Mouse (Mus musculus): ENCODE data around the gene Tprn. TPM values are rescaled to one million over a fixed set of nuclear protein-coding genes. Genes with fewer than 3 reads are reported as not detected.

The Tprn gene
- polyA plus RNA-seq, 1 experiment from 2014 or later, result 5.3 TPM

- no peaks in the 10 kb centered on the region for H3K27me3 ChIP-seq (ENCODE audit: insufficient read depth, low read length)
- DNase-seq (no peak), ATAC-seq (no peak)
- peaks cover 6% of the 10 kb centered on the region for H3K36me3 ChIP-seq (replicated peaks; ENCODE audit: insufficient read depth, low read length)
- H3K4me1 ChIP-seq (ENCODE audit: insufficient read depth), result peaks cover 19% of the 10 kb centered on the region
- H3K27ac ChIP-seq (ENCODE audit: low read depth), result no peak overlapping the region
- TF ChIP-seq CTCF (IDR thresholded peaks at IDR 0.05; ENCODE audit: low read depth) (no peak), EP300 (IDR thresholded peaks at IDR 0.05; ENCODE audit: low read depth) (no peak)
- H3K9me3 ChIP-seq (ENCODE audit: low read length), result no peaks in the 10 kb centered on the region
- no peak overlapping the region for H3K4me3 ChIP-seq (ENCODE audit: low read depth, low read length)
- no peak overlapping the region for H3K4me2 ChIP-seq (ENCODE audit: low read depth, low read length)
- WGBS (ENCODE audit: insufficient replicate concordance), result 85% methylated on average over 4 of the region's 4 CpGs
- H3K9ac ChIP-seq (replicated peaks), result no peak overlapping the region
These were observed 35.0 kb upstream of the Tprn start for GRCm38 (mm10) chr2:25227406-25227805.

DNA sequence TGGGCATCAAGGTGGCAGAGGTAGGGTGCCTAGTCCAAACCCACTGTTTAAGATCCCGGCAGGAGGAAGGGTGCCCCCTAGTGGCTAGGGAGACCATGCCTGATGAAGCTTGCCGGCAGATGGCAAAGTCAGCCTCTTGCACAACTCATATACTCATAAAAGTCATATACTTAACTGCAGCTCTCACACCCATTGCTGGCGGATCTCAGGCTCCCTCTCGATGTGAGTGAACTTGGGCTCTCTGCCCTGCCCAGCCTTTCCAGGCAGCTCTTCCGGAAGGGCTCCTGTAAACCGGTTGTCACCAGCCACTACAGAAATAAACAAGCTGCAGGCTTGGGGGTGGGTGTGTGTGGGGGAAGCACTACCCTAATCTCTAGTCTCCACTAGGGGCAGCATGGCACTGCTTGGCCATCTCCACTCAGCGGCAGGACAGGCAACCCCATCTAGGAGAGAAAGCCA lies 34.0 kb upstream of the Tprn start:
- Histone ChIP-seq H3K27me3 (ENCODE audit: insufficient read depth, low read length) (no peaks in the 10 kb centered on the region), H3K27ac (ENCODE audit: low read depth) (peak overlapping the region; percentile 74), H3K36me3 (replicated peaks; ENCODE audit: insufficient read depth, low read length) (peaks cover 2% of the 10 kb centered on the region), H3K9ac (replicated peaks) (peak overlapping the region; percentile 52; the same call in 1 of the 2 replicates), H3K4me3 (ENCODE audit: low read depth, low read length) (peak overlapping the region; percentile 44), H3K4me2 (ENCODE audit: low read depth, low read length) (peak overlapping the region; percentile 62), H3K4me1 (ENCODE audit: insufficient read depth) (peaks cover 15% of the 10 kb centered on the region), H3K9me3 (ENCODE audit: low read length) (no peaks in the 10 kb centered on the region)
- 0% methylated on average over 7 of the region's 7 CpGs for WGBS (ENCODE audit: insufficient replicate concordance)
- peak; percentile 89 for DNase-seq
- ATAC-seq, result peak; percentile 18
- TF ChIP-seq CTCF (IDR thresholded peaks at IDR 0.05; ENCODE audit: low read depth) (peak; percentile 86), EP300 (IDR thresholded peaks at IDR 0.05; ENCODE audit: low read depth) (peak; percentile 75)

DNA sequence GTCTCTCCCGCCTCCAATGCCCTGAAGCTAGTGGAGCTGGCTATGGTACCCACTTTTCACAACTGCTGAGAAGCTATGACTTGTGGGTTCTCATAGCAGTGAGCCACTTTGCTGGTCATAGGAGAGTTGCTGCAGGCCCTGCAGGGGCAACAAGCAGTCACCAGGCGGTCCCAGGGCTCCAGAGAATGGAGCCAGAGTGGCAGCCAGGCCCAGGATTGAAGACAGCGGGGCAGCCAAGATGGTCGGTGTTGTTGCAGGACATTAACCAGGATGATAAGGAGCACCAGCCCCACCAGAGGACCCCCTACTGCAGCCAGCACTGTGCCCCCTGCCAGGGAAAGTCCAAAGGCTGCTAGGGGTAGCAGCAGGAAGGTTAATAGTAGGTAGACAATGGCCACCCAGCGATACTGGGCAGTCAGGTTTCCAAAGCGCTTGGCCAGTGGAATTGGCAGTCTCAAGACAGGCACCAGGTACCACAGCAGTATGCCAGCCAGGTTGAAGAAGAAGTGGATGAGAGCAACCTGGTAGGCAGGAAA lies 33.4 kb upstream of the Tprn start:
- no peaks in the 10 kb centered on the region for H3K9me3 ChIP-seq (ENCODE audit: low read length)
- peak overlapping the region; percentile 74; the same call in 1 of the 2 replicates for H3K27ac ChIP-seq (ENCODE audit: low read depth)
- no peak overlapping the region for H3K9ac ChIP-seq (replicated peaks)
- no peak overlapping the region for H3K4me3 ChIP-seq (ENCODE audit: low read depth, low read length)
- no peaks in the 10 kb centered on the region for H3K27me3 ChIP-seq (ENCODE audit: insufficient read depth, low read length)
- TF ChIP-seq CTCF (IDR thresholded peaks at IDR 0.05; ENCODE audit: low read depth), result no peak
- H3K4me2 ChIP-seq (ENCODE audit: low read depth, low read length), result peak overlapping the region; percentile 62
- WGBS (ENCODE audit: insufficient replicate concordance), result 64% methylated on average over 6 of the region's 6 CpGs
- H3K4me1 ChIP-seq (ENCODE audit: insufficient read depth), result peaks cover 13% of the 10 kb centered on the region
- no peak for DNase-seq
- H3K36me3 ChIP-seq (replicated peaks; ENCODE audit: insufficient read depth, low read length), result no peaks in the 10 kb centered on the region
- no peak for ATAC-seq

GRCm38 (mm10) chr2:25229582-25229981 lies 32.8 kb upstream of the Tprn start:
- ATAC-seq, result no peak

DNA sequence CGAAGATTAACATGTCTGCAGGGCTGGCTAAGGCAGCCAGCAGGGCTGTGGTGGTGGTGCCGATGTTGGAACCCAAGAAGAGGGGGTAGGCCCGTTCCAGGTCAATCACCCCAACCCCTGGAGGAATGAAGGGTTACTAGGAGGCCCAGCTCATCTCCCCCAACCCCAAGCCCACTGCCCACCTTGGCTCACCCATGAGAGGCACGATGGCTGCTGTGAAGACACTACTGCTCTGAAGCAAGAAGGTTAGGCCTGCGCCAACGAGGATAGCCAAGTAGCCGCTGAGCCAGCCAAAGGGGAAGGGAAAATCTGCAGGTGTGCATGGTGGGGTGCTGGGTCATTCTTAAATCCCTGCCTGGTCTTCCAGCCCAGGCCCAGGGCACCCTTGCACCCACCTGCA lies 31.8 kb upstream of the Tprn start:
- Histone ChIP-seq H3K36me3 (replicated peaks; ENCODE audit: insufficient read depth, low read length) (no peaks in the 10 kb centered on the region), H3K9me3 (ENCODE audit: low read length) (no peaks in the 10 kb centered on the region), H3K9ac (replicated peaks) (no peak overlapping the region), H3K4me3 (ENCODE audit: low read depth, low read length) (no peak overlapping the region), H3K27ac (ENCODE audit: low read depth) (no peak overlapping the region), H3K27me3 (ENCODE audit: insufficient read depth, low read length) (no peaks in the 10 kb centered on the region), H3K4me1 (ENCODE audit: insufficient read depth) (peaks cover 10% of the 10 kb centered on the region), H3K4me2 (ENCODE audit: low read depth, low read length) (no peak overlapping the region)
- 83% methylated on average over 7 of the region's 7 CpGs for WGBS (ENCODE audit: insufficient replicate concordance)
- no peak for DNase-seq
- no peak for ATAC-seq
- TF ChIP-seq CTCF (IDR thresholded peaks at IDR 0.05; ENCODE audit: low read depth) (no peak), EP300 (IDR thresholded peaks at IDR 0.05; ENCODE audit: low read depth) (no peak)

More at GRCm38 (mm10) chr2:25229582-25229981, 32.8 kb upstream of the Tprn start:
- Histone ChIP-seq H3K27ac (ENCODE audit: low read depth) (no peak overlapping the region), H3K27me3 (ENCODE audit: insufficient read depth, low read length) (no peaks in the 10 kb centered on the region), H3K4me1 (ENCODE audit: insufficient read depth) (peaks cover 13% of the 10 kb centered on the region), H3K4me3 (ENCODE audit: low read depth, low read length) (no peak overlapping the region), H3K9ac (replicated peaks) (no peak overlapping the region), H3K4me2 (ENCODE audit: low read depth, low read length) (no peak overlapping the region), H3K9me3 (ENCODE audit: low read length) (no peaks in the 10 kb centered on the region), H3K36me3 (replicated peaks; ENCODE audit: insufficient read depth, low read length) (no peaks in the 10 kb centered on the region)
- TF ChIP-seq EP300 (IDR thresholded peaks at IDR 0.05; ENCODE audit: low read depth) (no peak), CTCF (IDR thresholded peaks at IDR 0.05; ENCODE audit: low read depth) (no peak)
- 81% methylated on average over 5 of the region's 5 CpGs for WGBS (ENCODE audit: insufficient replicate concordance)
- no peak for DNase-seq

GRCm38 (mm10) chr2:25231038-25231437 lies 31.4 kb upstream of the Tprn start:
- no peaks in the 10 kb centered on the region for H3K9me3 ChIP-seq (ENCODE audit: low read length)
- H3K4me2 ChIP-seq (ENCODE audit: low read depth, low read length), result no peak overlapping the region
- WGBS (ENCODE audit: insufficient replicate concordance), result 59% methylated on average over 12 of the region's 12 CpGs
- H3K4me3 ChIP-seq (ENCODE audit: low read depth, low read length), result no peak overlapping the region
- peaks cover 6% of the 10 kb centered on the region for H3K4me1 ChIP-seq (ENCODE audit: insufficient read depth)
- ATAC-seq (no peak), DNase-seq (no peak)
- no peak overlapping the region for H3K27ac ChIP-seq (ENCODE audit: low read depth)
- no peak overlapping the region for H3K9ac ChIP-seq (replicated peaks)
- no peak for TF ChIP-seq EP300 (IDR thresholded peaks at IDR 0.05; ENCODE audit: low read depth)
- no peak for TF ChIP-seq CTCF (IDR thresholded peaks at IDR 0.05; ENCODE audit: low read depth)
- no peaks in the 10 kb centered on the region for H3K27me3 ChIP-seq (ENCODE audit: insufficient read depth, low read length)
- no peaks in the 10 kb centered on the region for H3K36me3 ChIP-seq (replicated peaks; ENCODE audit: insufficient read depth, low read length)
